In the genomic region with DNA sequence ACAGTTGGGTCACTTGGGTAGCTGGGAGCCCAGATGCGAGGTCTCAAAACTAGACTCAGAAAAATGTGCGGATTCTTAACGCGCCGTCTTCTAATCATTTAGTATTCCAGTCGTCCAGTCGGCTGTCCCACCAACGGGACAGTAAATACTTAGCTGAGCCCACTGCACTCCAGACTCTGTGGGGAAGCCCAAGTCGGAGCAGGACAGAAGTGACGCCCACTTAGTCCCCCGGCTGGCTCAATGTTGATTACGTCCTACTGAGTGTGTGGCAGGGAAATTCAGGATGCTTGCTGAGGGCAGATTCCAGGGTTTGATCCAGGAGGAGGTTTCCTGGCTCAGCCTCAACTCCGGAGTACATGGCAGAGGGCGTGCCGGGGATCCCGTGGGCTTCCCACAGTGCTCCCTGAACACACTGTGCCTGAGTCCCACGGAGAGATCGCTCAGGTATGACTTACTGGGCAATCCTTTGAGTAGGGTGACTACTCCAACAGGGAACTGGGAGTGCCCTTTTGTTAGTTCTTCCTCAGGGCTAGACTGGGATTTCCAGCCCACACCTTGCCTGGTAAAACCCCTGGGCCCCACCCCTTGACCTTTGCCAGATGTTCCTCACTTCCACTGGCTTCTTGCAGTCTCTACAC, we compare ENCODE assay signal across 8 mouse cellular contexts. TPM values are rescaled to one million over a fixed set of nuclear protein-coding genes. Genes with fewer than 3 reads are reported as not detected.
DNase-seq lines count a peak whose midpoint lies in the region; ATAC-seq lines count a peak whose summit lies in the region.

No protein-coding gene starts in this region.

- no peaks in the 10 kb centered on the region for H3K9me3 ChIP-seq in kidney, embryonic 14.5 days (ENCODE audit: control insufficient read depth, low read length)
- no peaks in the 10 kb centered on the region for H3K9me3 ChIP-seq in hindbrain, embryonic 16.5 days (ENCODE audit: control insufficient read depth, low read length)

- peaks cover 5% of the 10 kb centered on the region; the same call in 1 of the 2 replicates for H3K4me1 ChIP-seq in kidney, embryonic 14.5 days (ENCODE audit: control insufficient read depth, insufficient read depth, low read length)
- peaks cover 8% of the 10 kb centered on the region for H3K4me1 ChIP-seq in brown adipose tissue, adult 24 weeks (ENCODE audit: control insufficient read depth, insufficient read depth, insufficient read length, low read length)
- H3K4me1 ChIP-seq in hindbrain, embryonic 16.5 days (ENCODE audit: control insufficient read depth, insufficient read depth, low read depth, low read length): peaks cover 8% of the 10 kb centered on the region

- peak overlapping the region; percentile 14; the same call in 1 of the 2 replicates for H3K9ac ChIP-seq in kidney, embryonic 14.5 days (ENCODE audit: low read depth, low read length)
- H3K9ac ChIP-seq in hindbrain, embryonic 16.5 days (ENCODE audit: low read depth, low read length): peak overlapping the region; percentile 59

- no peak for DNase-seq in kidney, adult 9 months
- DNase-seq in layer of hippocampus, postnatal 36 days: no peak
- DNase-seq in adrenal gland, postnatal 10 days: no peak

- 9% methylated on average over 18 of the region's 18 CpGs for WGBS in kidney, embryonic 14.5 days
- WGBS in hindbrain, embryonic 16.5 days: 4% methylated on average over 18 of the region's 18 CpGs

- no peaks in the 10 kb centered on the region for H3K36me3 ChIP-seq in kidney, embryonic 14.5 days (ENCODE audit: control insufficient read depth, insufficient read depth, low read length)
- no peaks in the 10 kb centered on the region for H3K36me3 ChIP-seq in hindbrain, embryonic 16.5 days (ENCODE audit: control insufficient read depth, insufficient read depth, low read length)

- H3K4me3 ChIP-seq in kidney, embryonic 14.5 days (ENCODE audit: low read length): peak overlapping the region; percentile 51
- H3K4me3 ChIP-seq in brown adipose tissue, adult 24 weeks (ENCODE audit: insufficient read depth, low read depth, low read length): peak overlapping the region; percentile 52
- peak overlapping the region; percentile 55 for H3K4me3 ChIP-seq in hindbrain, embryonic 16.5 days (ENCODE audit: low read length)

- peak; percentile 63 for ATAC-seq in kidney, embryonic 14.5 days (ENCODE audit: low FRiP score, low TSS enrichment)
- ATAC-seq in hindbrain, embryonic 16.5 days: peak; percentile 70
- peak; percentile 54 for ATAC-seq in megakaryocyte-erythroid progenitor cell, adult 5-6 weeks (replicated peaks; ENCODE audit: low FRiP score, low TSS enrichment, poor library complexity, severe bottlenecking)
- no peak for ATAC-seq in monocyte, adult 5-6 weeks (replicated peaks; ENCODE audit: insufficient number of reproducible peaks, low FRiP score, low TSS enrichment, poor library complexity, severe bottlenecking)

- no peak overlapping the region for H3K27ac ChIP-seq in kidney, embryonic 14.5 days (ENCODE audit: low read depth, low read length)
- H3K27ac ChIP-seq in brown adipose tissue, adult 24 weeks (replicated peaks; ENCODE audit: low read depth, low read length): no peak overlapping the region
- no peak overlapping the region for H3K27ac ChIP-seq in hindbrain, embryonic 16.5 days (ENCODE audit: low read depth, low read length)

- 0 out of 2 replicates have a peak, but pooled peaks cover 5% of the 10 kb centered on the region for H3K27me3 ChIP-seq in kidney, embryonic 14.5 days (ENCODE audit: control insufficient read depth, insufficient read depth, low read length)
- H3K27me3 ChIP-seq in hindbrain, embryonic 16.5 days (replicated peaks; ENCODE audit: control insufficient read depth, insufficient read depth, low read length): peaks cover 11% of the 10 kb centered on the region; the same call in 1 of the 2 replicates

- peak overlapping the region; percentile 89 for H3K4me2 ChIP-seq in kidney, embryonic 14.5 days (replicated peaks; ENCODE audit: low read depth, low read length)
- H3K4me2 ChIP-seq in hindbrain, embryonic 16.5 days (ENCODE audit: low read length): peak overlapping the region; percentile 98

RNA-seq across cellular contexts. Expression of gene Nipal1, which starts 0.5 kb away (rescaled TPM):
- 1.4 and 1.9 TPM in 2 replicates for polyA plus RNA-seq in kidney, embryonic 14.5 days (2014; fragmentation: Nextera tagmentation; extraction: Ambion mirVana)
- polyA plus RNA-seq in brown adipose tissue, adult 24 weeks (2012; ENCODE audit: insufficient read depth, insufficient read length, missing spikeins): not detected in 2 replicates
- 0.64 and 1.9 TPM in 2 replicates for polyA plus RNA-seq in hindbrain, embryonic 16.5 days (2015; fragmentation: Nextera tagmentation; extraction: Ambion mirVana)
- 2.7 TPM in 1 of 2 replicates, not detected in the other for total RNA-seq in megakaryocyte-erythroid progenitor cell, adult 5-6 weeks (2014; fragmentation: Nextera tagmentation)
- total RNA-seq in megakaryocyte-erythroid progenitor cell, adult 5-6 weeks (2017): 0.08 and 0.47 TPM in 2 replicates
- total RNA-seq in layer of hippocampus, postnatal 36 days (2021): not detected
- total RNA-seq in monocyte, adult 5-6 weeks (2017): 0.96 to 4.8 TPM (median 1.4 TPM) in 3 replicates
- total RNA-seq in adrenal gland, postnatal 10 days (2021): 10 to 100 TPM in 1 of 2 experiments, 1 to 10 TPM in 1; 6.0 to 14.8 TPM

RNA-seq across cellular contexts. Expression of gene Cnga1, which starts 4.0 kb away (rescaled TPM):
- not detected in 2 replicates for polyA plus RNA-seq in kidney, embryonic 14.5 days (2014; fragmentation: Nextera tagmentation; extraction: Ambion mirVana)
- polyA plus RNA-seq in brown adipose tissue, adult 24 weeks (2012; ENCODE audit: insufficient read depth, insufficient read length, missing spikeins): not detected in 2 replicates
- not detected in 2 replicates for polyA plus RNA-seq in hindbrain, embryonic 16.5 days (2015; fragmentation: Nextera tagmentation; extraction: Ambion mirVana)
- total RNA-seq in megakaryocyte-erythroid progenitor cell, adult 5-6 weeks (2014; fragmentation: Nextera tagmentation): not detected in 2 replicates
- 0.23 TPM in 1 of 2 replicates, not detected in the other for total RNA-seq in megakaryocyte-erythroid progenitor cell, adult 5-6 weeks (2017)
- total RNA-seq in layer of hippocampus, postnatal 36 days (2021): not detected
- total RNA-seq in monocyte, adult 5-6 weeks (2017): 2.2 to 2.7 TPM (median 2.5 TPM) in 3 replicates
- under 1 TPM in 1 of 2 experiments, not detected in 1; 0.15 TPM for total RNA-seq in adrenal gland, postnatal 10 days (2021)
